Mouse (Mus musculus): Measurements from ENCODE around the gene Chd2. TPM values are rescaled to one million over a fixed set of nuclear protein-coding genes. Genes with fewer than 3 reads are reported as not detected.
A peak's percentile ranks its signal among the peaks of the same experiment; 100 is the strongest.

The Chd2 gene
- total RNA-seq, 1 experiment, result 46.6 TPM

- H3K4me3 ChIP-seq (ENCODE audit: insufficient read depth in 1 of 2, low read depth in 1 of 2, low read length in 2 of 2, poor library complexity in 1 of 2, severe bottlenecking in 1 of 2), result no peak overlapping the region
- H3K4me1 ChIP-seq (ENCODE audit: control insufficient read depth in 2 of 2, insufficient read depth in 2 of 2, low read length in 2 of 2, poor library complexity in 1 of 2), result peaks cover under 1 to 7% of the 10 kb centered on the region in 2 experiments; a peak in 1 of 4 replicates
- no peaks in the 10 kb centered on the region for H3K9me3 ChIP-seq (ENCODE audit: control insufficient read depth, insufficient read depth, low read depth, low read length)
- in situ Hi-C loops (cut with MboI; ENCODE audit: low sequenced_read_pairs in 2 of 2, unreplicated experiment in 2 of 2), result loop anchor here in 1 of 2 experiments (25.0 kb wide), 1 partner anchor 1000 kb away; no protein-coding TSS in a partner anchor
- H3K9ac ChIP-seq (ENCODE audit: insufficient read depth, low read depth, low read length, poor library complexity, severe bottlenecking), result no peak overlapping the region
- no peaks in the 10 kb centered on the region; the same call in 1 of the 2 replicates for H3K36me3 ChIP-seq (ENCODE audit: control insufficient read depth, insufficient read depth, low read length, poor library complexity, severe bottlenecking)
- TF ChIP-seq ZC3H11A (IDR thresholded peaks at IDR 0.05; ENCODE audit: borderline replicate concordance, low read depth, low read length) (no peak), MAFK (IDR thresholded peaks at IDR 0.05; ENCODE audit: insufficient read depth, low read depth, low read length) (no peak), ZNF384 (IDR thresholded peaks at IDR 0.05; ENCODE audit: low read depth, low read length) (no peak), HCFC1 (IDR thresholded peaks at IDR 0.05; ENCODE audit: borderline replicate concordance, insufficient read depth, low read length) (no peak), CHD2 (IDR thresholded peaks at IDR 0.05; ENCODE audit: low read depth, low read length) (no peak)
- H3K27ac ChIP-seq (ENCODE audit: insufficient read depth, low read depth, low read length, poor library complexity, severe bottlenecking), result no peak overlapping the region
- no peak for DNase-seq (ENCODE audit: low read depth, low spot score)
Observed at GRCm38 (mm10) chr7:73411986-73412385, 129.6 kb downstream of the Chd2 start.

GRCm38 (mm10) chr7:73411523-73411922, 130.1 kb downstream of the Chd2 start:
- peaks cover 0 to 7% of the 10 kb centered on the region in 2 experiments; a peak in 1 of 4 replicates for H3K4me1 ChIP-seq (ENCODE audit: control insufficient read depth in 2 of 2, insufficient read depth in 2 of 2, low read length in 2 of 2, poor library complexity in 1 of 2)
- H3K27ac ChIP-seq (ENCODE audit: insufficient read depth, low read depth, low read length, poor library complexity, severe bottlenecking), result no peak overlapping the region
- in situ Hi-C loops (cut with MboI; ENCODE audit: low sequenced_read_pairs in 2 of 2, unreplicated experiment in 2 of 2), result loop anchor here in 1 of 2 experiments (25.0 kb wide), 1 partner anchor 999 kb away; no protein-coding TSS in a partner anchor
- H3K9me3 ChIP-seq (ENCODE audit: control insufficient read depth, insufficient read depth, low read depth, low read length), result no peaks in the 10 kb centered on the region
- no peaks in the 10 kb centered on the region; the same call in 1 of the 2 replicates for H3K36me3 ChIP-seq (ENCODE audit: control insufficient read depth, insufficient read depth, low read length, poor library complexity, severe bottlenecking)
- no peak for DNase-seq (ENCODE audit: low read depth, low spot score)
- no peak overlapping the region for H3K4me3 ChIP-seq (ENCODE audit: insufficient read depth in 1 of 2, low read depth in 1 of 2, low read length in 2 of 2, poor library complexity in 1 of 2, severe bottlenecking in 1 of 2)
- H3K9ac ChIP-seq (ENCODE audit: insufficient read depth, low read depth, low read length, poor library complexity, severe bottlenecking), result no peak overlapping the region
- TF ChIP-seq ZNF384 (IDR thresholded peaks at IDR 0.05; ENCODE audit: low read depth, low read length) (no peak), ZC3H11A (IDR thresholded peaks at IDR 0.05; ENCODE audit: borderline replicate concordance, low read depth, low read length) (no peak), HCFC1 (IDR thresholded peaks at IDR 0.05; ENCODE audit: borderline replicate concordance, insufficient read depth, low read length) (no peak)

DNA sequence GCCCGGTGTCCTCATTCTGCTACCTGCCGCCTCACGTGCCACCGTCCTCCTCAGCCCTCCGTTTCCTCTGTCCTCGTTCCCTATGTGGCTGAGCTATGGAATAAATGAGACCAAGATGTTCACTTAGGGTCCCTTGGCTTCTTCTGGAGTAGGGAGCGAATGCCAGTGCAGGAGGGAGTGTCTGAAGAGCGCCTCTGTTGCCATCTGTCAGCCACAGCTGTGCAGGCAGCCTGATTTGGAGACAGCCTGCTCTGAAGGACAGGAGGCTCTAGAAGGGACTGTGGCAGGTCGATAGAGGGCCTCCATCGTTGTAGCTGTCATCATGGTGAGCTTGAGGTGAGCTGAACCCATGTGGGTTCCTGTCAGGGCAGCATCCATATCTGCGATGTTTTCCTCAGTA, 136.1 kb downstream of the Chd2 start:
- Histone ChIP-seq H3K27ac (ENCODE audit: insufficient read depth, low read depth, low read length, poor library complexity, severe bottlenecking) (no peak overlapping the region), H3K9me3 (ENCODE audit: control insufficient read depth, insufficient read depth, low read depth, low read length) (no peaks in the 10 kb centered on the region), H3K9ac (ENCODE audit: insufficient read depth, low read depth, low read length, poor library complexity, severe bottlenecking) (no peak overlapping the region), H3K4me1 (ENCODE audit: control insufficient read depth in 2 of 2, insufficient read depth in 2 of 2, low read length in 2 of 2, poor library complexity in 1 of 2) (peaks cover 0 to 2% of the 10 kb centered on the region in 2 experiments; a peak in 1 of 4 replicates), H3K4me3 (ENCODE audit: insufficient read depth in 1 of 2, low read depth in 1 of 2, low read length in 2 of 2, poor library complexity in 1 of 2, severe bottlenecking in 1 of 2) (no peak overlapping the region), H3K36me3 (ENCODE audit: control insufficient read depth, insufficient read depth, low read length, poor library complexity, severe bottlenecking) (no peaks in the 10 kb centered on the region; the same call in 1 of the 2 replicates)
- no peak for DNase-seq (ENCODE audit: low read depth, low spot score)
- TF ChIP-seq MAFK (IDR thresholded peaks at IDR 0.05; ENCODE audit: insufficient read depth, low read depth, low read length), result no peak
- in situ Hi-C loops (cut with MboI; ENCODE audit: low sequenced_read_pairs in 2 of 2, unreplicated experiment in 2 of 2), result loop anchor here in 1 of 2 experiments (25.0 kb wide), 1 partner anchor 993 kb away; no protein-coding TSS in a partner anchor

DNA sequence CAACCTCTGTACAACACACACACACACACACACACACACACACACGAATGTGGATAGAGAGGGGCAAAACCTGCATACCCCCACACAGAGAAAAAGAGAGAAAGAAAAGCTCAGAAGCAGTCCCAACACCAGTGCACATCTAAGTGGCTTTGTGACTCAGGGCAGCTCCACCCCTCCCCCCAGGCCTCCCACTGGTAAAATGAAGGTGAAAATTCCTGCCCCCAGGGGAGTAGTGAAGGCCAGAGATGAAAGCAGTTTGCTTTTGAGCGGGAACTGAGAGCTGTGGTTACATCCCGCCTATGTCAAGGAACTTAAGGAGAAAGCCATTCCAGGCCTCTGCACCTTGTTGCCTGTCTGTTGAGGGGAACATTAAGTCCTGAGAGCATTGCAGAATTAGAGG, 138.1 kb downstream of the Chd2 start:
- no peak for TF ChIP-seq ZNF384 (IDR thresholded peaks at IDR 0.05; ENCODE audit: low read depth, low read length)
- TF ChIP-seq CHD2 (IDR thresholded peaks at IDR 0.05; ENCODE audit: low read depth, low read length), result no peak
- TF ChIP-seq MAFK (IDR thresholded peaks at IDR 0.05; ENCODE audit: insufficient read depth, low read depth, low read length), result no peak
- TF ChIP-seq ZC3H11A (IDR thresholded peaks at IDR 0.05; ENCODE audit: borderline replicate concordance, low read depth, low read length), result no peak
- no peak for TF ChIP-seq HCFC1 (IDR thresholded peaks at IDR 0.05; ENCODE audit: borderline replicate concordance, insufficient read depth, low read length)
- no peaks in the 10 kb centered on the region for H3K36me3 ChIP-seq (ENCODE audit: control insufficient read depth, insufficient read depth, low read length, poor library complexity, severe bottlenecking)

DNA sequence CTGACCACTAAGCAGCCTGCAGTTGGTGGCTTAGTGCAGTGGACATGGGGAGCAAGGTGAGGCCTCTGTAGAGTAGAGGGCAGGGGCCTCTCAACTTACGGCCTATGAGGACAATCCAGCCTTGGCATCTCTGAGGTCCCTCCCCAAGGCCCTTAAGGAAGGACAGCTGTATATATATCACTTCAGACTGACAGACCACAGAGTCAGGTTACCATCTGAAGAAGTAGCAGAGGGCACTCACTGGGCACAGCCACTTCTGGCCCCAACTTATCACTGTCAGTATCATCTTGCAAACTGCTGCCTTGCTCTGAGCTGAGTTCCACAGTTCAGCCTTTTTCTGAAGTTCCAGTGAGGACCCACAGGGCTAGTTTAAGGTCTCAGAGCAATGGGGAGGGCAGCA, 139.0 kb downstream of the Chd2 start:
- H3K27ac ChIP-seq (ENCODE audit: insufficient read depth, low read depth, low read length, poor library complexity, severe bottlenecking), result no peak overlapping the region
- TF ChIP-seq MAFK (IDR thresholded peaks at IDR 0.05; ENCODE audit: insufficient read depth, low read depth, low read length) (no peak), HCFC1 (IDR thresholded peaks at IDR 0.05; ENCODE audit: borderline replicate concordance, insufficient read depth, low read length) (no peak), ZC3H11A (IDR thresholded peaks at IDR 0.05; ENCODE audit: borderline replicate concordance, low read depth, low read length) (no peak), CHD2 (IDR thresholded peaks at IDR 0.05; ENCODE audit: low read depth, low read length) (no peak), ZNF384 (IDR thresholded peaks at IDR 0.05; ENCODE audit: low read depth, low read length) (no peak)
- H3K9me3 ChIP-seq (ENCODE audit: control insufficient read depth, insufficient read depth, low read depth, low read length), result no peaks in the 10 kb centered on the region
- no peak overlapping the region for H3K4me3 ChIP-seq (ENCODE audit: insufficient read depth in 1 of 2, low read depth in 1 of 2, low read length in 2 of 2, poor library complexity in 1 of 2, severe bottlenecking in 1 of 2)
- H3K4me1 ChIP-seq (ENCODE audit: control insufficient read depth in 2 of 2, insufficient read depth in 2 of 2, low read length in 2 of 2, poor library complexity in 1 of 2), result peaks cover 0 to 10% of the 10 kb centered on the region in 2 experiments; a peak in 2 of 4 replicates
- H3K36me3 ChIP-seq (ENCODE audit: control insufficient read depth, insufficient read depth, low read length, poor library complexity, severe bottlenecking), result no peaks in the 10 kb centered on the region
- in situ Hi-C loops (cut with MboI; ENCODE audit: low sequenced_read_pairs in 2 of 2, unreplicated experiment in 2 of 2), result loop anchor here in 1 of 2 experiments (25.0 kb wide), 1 partner anchor 990 kb away; no protein-coding TSS in a partner anchor
- H3K9ac ChIP-seq (ENCODE audit: insufficient read depth, low read depth, low read length, poor library complexity, severe bottlenecking), result no peak overlapping the region
- no peak for DNase-seq (ENCODE audit: low read depth, low spot score)

More for the DNA sequence above, 138.1 kb downstream of the Chd2 start:
- H3K9ac ChIP-seq (ENCODE audit: insufficient read depth, low read depth, low read length, poor library complexity, severe bottlenecking), result no peak overlapping the region
- in situ Hi-C loops (cut with MboI; ENCODE audit: low sequenced_read_pairs in 2 of 2, unreplicated experiment in 2 of 2), result loop anchor here in 1 of 2 experiments (25.0 kb wide), 1 partner anchor 991 kb away; no protein-coding TSS in a partner anchor
- peaks cover 0 to 8% of the 10 kb centered on the region in 2 experiments; a peak in 2 of 4 replicates for H3K4me1 ChIP-seq (ENCODE audit: control insufficient read depth in 2 of 2, insufficient read depth in 2 of 2, low read length in 2 of 2, poor library complexity in 1 of 2)
- peak; percentile 77 for DNase-seq (ENCODE audit: low read depth, low spot score)
- H3K4me3 ChIP-seq (ENCODE audit: insufficient read depth in 1 of 2, low read depth in 1 of 2, low read length in 2 of 2, poor library complexity in 1 of 2, severe bottlenecking in 1 of 2), result no peak overlapping the region
- no peak overlapping the region for H3K27ac ChIP-seq (ENCODE audit: insufficient read depth, low read depth, low read length, poor library complexity, severe bottlenecking)
- no peaks in the 10 kb centered on the region for H3K9me3 ChIP-seq (ENCODE audit: control insufficient read depth, insufficient read depth, low read depth, low read length)
